Mouse (Mus musculus) midbrain, embryonic 15.5 days (tissue): ENCODE data around the gene Naa80. TPM values are rescaled to one million over a fixed set of nuclear protein-coding genes. Genes with fewer than 3 reads are reported as not detected.

Experiments used
- ATAC-seq: fragments of 200-750 bp; cut with Nextera tagmentation; replicated peaks from 2 replicates; pipeline ENCODE4 v1.8.0; 2017; ENCODE audit warnings: moderate TSS enrichment
- H3K27ac ChIP-seq: fragments of 300-500 bp; sonication (generic); 2 replicates; pipeline ENCODE4 v1.5.1; 2015; ENCODE audit warnings: mild to moderate bottlenecking, inconsistent platforms
- H3K27me3 ChIP-seq: fragments of 300-500 bp; sonication (generic); replicated peaks from 2 replicates; pipeline ENCODE4 v1.6.1; 2015; ENCODE audit warnings: inconsistent platforms
- H3K36me3 ChIP-seq: fragments of 300-500 bp; sonication (generic); replicated peaks from 2 replicates; pipeline ENCODE4 v1.6.1; 2015; ENCODE audit warnings: inconsistent platforms
- H3K4me1 ChIP-seq: fragments of 300-500 bp; sonication (generic); 2 replicates; pipeline ENCODE4 v1.6.1; 2015; ENCODE audit warnings: inconsistent platforms
- H3K4me2 ChIP-seq: fragments of 300-500 bp; sonication (generic); 2 replicates; pipeline ENCODE4 v1.6.1; 2015; ENCODE audit warnings: inconsistent platforms, mild to moderate bottlenecking, moderate library complexity
- H3K4me3 ChIP-seq: fragments of 300-500 bp; sonication (generic); 2 replicates; pipeline ENCODE4 v1.5.1; 2015; ENCODE audit warnings: mild to moderate bottlenecking, inconsistent platforms
- H3K9ac ChIP-seq: fragments of 300-500 bp; sonication (generic); 2 replicates; pipeline ENCODE4 v1.6.1; 2015; ENCODE audit warnings: mild to moderate bottlenecking, inconsistent platforms
- H3K9me3 ChIP-seq: fragments of 300-500 bp; sonication (generic); 2 replicates; pipeline ENCODE4 v1.6.1; 2016; ENCODE audit warnings: inconsistent platforms
- WGBS: fragments of 180-500 bp; shearing (Covaris S2); methylation state at CpG from one replicate; pipeline ENCODE4 v1.1.7; 2015; ENCODE audit warnings: mixed read lengths; 5-methylcytosine and 5-hydroxymethylcytosine counted together
- polyA plus RNA-seq: library from polyadenylated mRNA; unstranded; fragments of >200 nt; fragmentation: Nextera tagmentation; extraction: Ambion mirVana; gene quantifications from 2 replicates; pipeline ENCODE4 v1.2.1, GENCODE M21; 2015

Naa80 gene
- polyA plus RNA-seq, 1 experiment from 2014 or later = 21.4 TPM

DNA sequence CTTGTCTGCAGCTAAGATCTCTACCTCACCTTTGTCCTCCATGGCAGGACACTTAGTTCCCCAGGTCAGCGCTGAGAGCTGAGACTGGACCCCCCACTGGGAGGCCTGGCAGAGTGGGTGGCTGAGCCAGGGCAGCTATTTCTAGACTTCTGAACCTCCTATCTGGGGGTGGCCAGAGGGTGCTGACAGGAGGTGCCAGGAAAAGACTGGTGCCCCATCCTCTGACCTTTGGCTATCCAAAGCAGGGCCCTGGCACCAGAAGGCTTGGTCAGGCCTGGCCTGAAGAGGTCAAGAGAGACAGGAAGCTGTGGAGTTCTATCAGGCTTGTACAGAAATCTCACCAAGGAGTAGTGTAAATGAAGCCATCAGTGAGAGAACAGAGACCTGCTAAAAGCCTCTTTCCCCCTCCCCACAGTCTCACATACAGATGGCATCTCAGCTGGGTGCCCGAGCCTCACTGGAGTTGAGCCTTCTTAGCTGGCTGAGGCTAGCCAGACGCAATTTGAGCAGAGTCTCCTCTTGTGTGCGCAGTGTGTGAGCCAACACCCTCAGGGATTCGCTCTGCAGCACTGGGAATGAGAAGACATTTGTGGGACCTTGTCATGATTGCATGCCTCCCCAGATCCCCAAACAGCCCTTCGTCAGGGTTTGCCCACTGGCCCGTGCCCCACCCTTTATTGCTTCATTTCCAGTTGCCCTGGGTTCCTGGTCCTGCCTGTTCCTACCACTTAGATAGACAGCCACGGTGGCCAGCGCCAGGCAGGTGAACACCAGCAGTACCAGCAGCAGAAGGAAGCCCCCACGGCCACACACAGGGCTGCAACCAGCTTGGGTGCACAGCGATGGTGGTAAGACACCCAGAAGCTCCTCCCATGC, 14.7 kb downstream of the Naa80 start:
- Histone ChIP-seq H3K9me3 (no peaks in the 10 kb centered on the region), H3K9ac (no peak overlapping the region), H3K36me3 (peaks cover 11% of the 10 kb centered on the region; the same call in 1 of the 2 replicates), H3K27ac (no peak overlapping the region), H3K4me2 (no peak overlapping the region), H3K4me1 (peaks cover 7% of the 10 kb centered on the region), H3K4me3 (no peak overlapping the region), H3K27me3 (no peaks in the 10 kb centered on the region)
- 82% methylated on average over 11 of the region's 11 CpGs for WGBS
- ATAC-seq = no peak

DNA sequence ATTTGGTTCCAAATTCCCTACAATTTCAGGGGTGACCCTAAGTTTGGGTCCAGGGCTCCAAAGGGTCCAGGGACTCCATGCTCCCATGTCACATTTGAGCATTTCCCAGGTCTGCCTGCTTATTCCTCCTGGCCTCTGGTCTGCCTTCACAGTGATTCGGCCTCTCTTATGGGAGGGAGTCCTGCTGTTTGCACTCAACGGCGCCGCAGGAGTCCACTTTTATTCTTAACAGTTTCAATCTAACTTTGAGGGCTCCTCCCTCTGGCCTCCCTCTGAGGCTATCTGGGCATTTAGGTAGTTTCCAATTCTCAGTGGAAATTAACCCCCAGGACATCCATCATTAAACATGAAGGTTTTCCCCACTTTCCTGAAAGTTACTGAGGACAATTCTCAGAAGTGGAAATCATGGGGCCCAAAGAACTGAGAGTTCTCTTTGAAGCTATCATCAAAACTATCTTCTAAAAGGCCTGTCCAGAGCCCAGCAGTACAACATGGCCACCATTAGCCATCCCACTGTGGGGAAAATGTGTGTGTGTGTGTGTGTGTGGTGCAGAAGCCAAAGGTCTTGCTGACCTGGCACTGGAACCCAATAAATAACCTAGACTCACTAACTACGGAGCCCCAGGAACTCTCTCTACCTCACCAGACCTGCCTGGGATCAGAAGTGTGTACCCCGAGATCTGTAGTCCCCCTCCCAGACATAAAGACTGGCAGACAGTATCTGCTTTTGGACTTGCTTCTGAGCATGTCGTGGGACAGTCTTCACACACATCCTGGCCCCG, 15.8 kb downstream of the Naa80 start:
- H3K4me2 ChIP-seq = no peak overlapping the region
- H3K9me3 ChIP-seq = no peaks in the 10 kb centered on the region
- no peak overlapping the region for H3K4me3 ChIP-seq
- peaks cover 11% of the 10 kb centered on the region; the same call in 1 of the 2 replicates for H3K36me3 ChIP-seq
- H3K27me3 ChIP-seq = no peaks in the 10 kb centered on the region
- ATAC-seq = no peak
- H3K9ac ChIP-seq = no peak overlapping the region
- WGBS = 71% methylated on average over 8 of the region's 8 CpGs
- no peaks in the 10 kb centered on the region for H3K4me1 ChIP-seq
- no peak overlapping the region for H3K27ac ChIP-seq

DNA sequence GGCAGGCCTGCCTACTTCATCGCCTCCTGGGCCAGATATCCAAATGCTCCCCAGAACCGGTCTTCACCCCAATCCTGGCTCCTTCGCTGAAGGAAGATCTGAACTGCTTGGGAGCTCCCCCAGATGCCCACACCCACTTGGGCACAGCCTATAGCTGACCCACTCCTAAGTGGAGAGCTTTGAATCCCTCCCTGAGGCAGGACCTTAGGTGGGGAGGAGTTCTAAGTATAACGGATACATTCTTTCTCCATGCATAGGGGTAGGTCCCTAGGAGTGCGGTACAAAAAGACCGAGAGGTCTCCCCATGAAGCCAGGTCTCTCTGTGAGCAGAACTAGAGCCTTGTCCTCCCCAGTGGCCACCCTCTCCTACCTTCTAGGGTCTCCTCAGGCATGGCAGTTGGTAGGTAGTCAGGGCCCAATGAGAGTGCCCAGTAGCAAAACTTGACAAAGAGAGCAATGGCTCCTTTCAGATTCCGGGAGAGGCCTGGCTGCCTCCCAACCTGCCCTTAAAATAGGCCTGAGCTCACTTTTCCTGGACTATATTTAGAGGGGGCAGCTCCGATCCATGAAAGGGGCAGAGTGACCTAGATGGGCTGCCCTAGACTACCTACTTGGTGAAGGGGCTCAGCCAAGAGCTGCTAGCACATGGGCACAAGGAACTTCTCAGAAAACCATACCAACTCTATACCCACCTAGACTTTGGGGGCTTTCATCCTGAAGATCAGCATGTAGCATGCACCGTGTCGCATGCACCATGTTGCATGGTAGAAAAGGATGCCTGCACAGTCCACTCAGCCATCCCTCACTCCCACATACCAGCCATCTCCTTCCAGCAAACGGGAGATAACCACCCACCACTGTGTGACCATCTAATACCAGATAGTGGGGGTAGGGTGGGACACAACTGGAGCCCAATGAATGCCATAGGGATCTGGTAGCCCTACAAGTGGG, 18.2 kb downstream of the Naa80 start:
- Histone ChIP-seq H3K27me3 (no peaks in the 10 kb centered on the region), H3K36me3 (0 out of 2 replicates have a peak, but pooled peaks cover 5% of the 10 kb centered on the region), H3K9ac (no peak overlapping the region), H3K4me2 (no peak overlapping the region), H3K4me1 (peaks cover 2% of the 10 kb centered on the region; the same call in 1 of the 2 replicates), H3K9me3 (no peaks in the 10 kb centered on the region), H3K4me3 (no peak overlapping the region), H3K27ac (no peak overlapping the region)
- WGBS = 91% methylated on average over 11 of the region's 11 CpGs
- ATAC-seq = no peak

GRCm38 (mm10) chr9:107598385-107598784, 19.7 kb downstream of the Naa80 start:
- peaks cover 8% of the 10 kb centered on the region; the same call in 1 of the 2 replicates for H3K4me1 ChIP-seq

GRCm38 (mm10) chr9:107599433-107599832, 20.7 kb downstream of the Naa80 start:
- ATAC-seq = no peak

More at GRCm38 (mm10) chr9:107598385-107598784, 19.7 kb downstream of the Naa80 start:
- no peak overlapping the region for H3K4me3 ChIP-seq
- H3K9me3 ChIP-seq = no peaks in the 10 kb centered on the region
- H3K27ac ChIP-seq = no peak overlapping the region
- H3K9ac ChIP-seq = no peak overlapping the region
- no peak for ATAC-seq
- no peaks in the 10 kb centered on the region for H3K27me3 ChIP-seq
- 0 out of 2 replicates have a peak, but pooled peaks cover 4% of the 10 kb centered on the region for H3K36me3 ChIP-seq
- WGBS = 89% methylated on average over 5 of the region's 5 CpGs
- no peak overlapping the region for H3K4me2 ChIP-seq

DNA sequence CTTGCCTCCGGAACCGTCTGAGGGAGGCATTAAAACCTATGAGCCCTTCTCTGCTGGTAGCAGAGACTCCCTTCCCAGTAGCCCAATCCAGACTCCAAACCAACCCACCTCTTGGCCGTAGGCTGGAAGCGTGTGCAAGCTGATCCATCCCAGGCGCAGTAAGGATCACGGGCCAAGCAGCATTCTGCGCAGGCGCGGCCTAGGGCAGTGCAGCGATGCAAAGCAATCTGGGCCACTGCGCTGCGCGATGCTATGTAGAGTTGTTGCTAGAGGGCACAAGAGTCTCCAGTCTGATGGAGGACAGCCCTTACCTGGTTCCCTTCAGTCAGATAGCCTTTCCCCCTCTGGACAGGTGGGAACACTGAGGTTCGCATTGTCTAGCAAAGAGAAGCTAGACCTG, 21.2 kb downstream of the Naa80 start:
- Histone ChIP-seq H3K4me1 (peaks cover 12% of the 10 kb centered on the region), H3K36me3 (no peaks in the 10 kb centered on the region), H3K9ac (no peak overlapping the region), H3K9me3 (no peaks in the 10 kb centered on the region), H3K4me3 (no peak overlapping the region), H3K27me3 (no peaks in the 10 kb centered on the region), H3K27ac (no peak overlapping the region), H3K4me2 (no peak overlapping the region)
- 83% methylated on average over 14 of the region's 14 CpGs for WGBS
- no peak for ATAC-seq

More at GRCm38 (mm10) chr9:107599433-107599832, 20.7 kb downstream of the Naa80 start:
- H3K9me3 ChIP-seq = no peaks in the 10 kb centered on the region
- H3K9ac ChIP-seq = no peak overlapping the region
- no peaks in the 10 kb centered on the region for H3K36me3 ChIP-seq
- H3K4me2 ChIP-seq = no peak overlapping the region
- no peak overlapping the region for H3K4me3 ChIP-seq
- H3K4me1 ChIP-seq = peaks cover 8% of the 10 kb centered on the region; the same call in 1 of the 2 replicates
- 89% methylated on average over 9 of the region's 9 CpGs for WGBS
- no peak overlapping the region for H3K27ac ChIP-seq
- no peaks in the 10 kb centered on the region for H3K27me3 ChIP-seq

DNA sequence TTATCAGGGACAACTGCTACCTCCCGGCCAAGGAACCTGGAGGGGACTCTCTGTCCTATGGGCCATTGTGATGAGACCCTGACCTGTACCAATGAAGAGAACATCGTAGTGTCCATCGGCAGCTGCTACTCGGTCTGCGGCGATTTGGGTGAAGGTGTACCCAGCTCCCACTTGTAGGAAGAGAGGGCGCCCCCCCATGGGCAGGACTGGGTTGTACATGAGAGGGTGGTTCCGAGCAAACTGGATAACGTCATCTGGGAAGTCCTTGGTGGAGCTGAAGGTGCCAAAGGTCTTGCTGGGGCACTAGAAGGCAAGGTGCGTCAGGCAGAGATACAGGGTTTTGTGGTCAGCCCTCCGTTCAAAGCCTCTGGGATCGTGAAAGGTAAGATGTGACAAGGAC, 22.1 kb downstream of the Naa80 start:
- no peaks in the 10 kb centered on the region for H3K27me3 ChIP-seq
- no peak overlapping the region for H3K27ac ChIP-seq
- H3K9ac ChIP-seq = no peak overlapping the region
- no peak for ATAC-seq
- no peaks in the 10 kb centered on the region for H3K36me3 ChIP-seq
- 79% methylated on average over 12 of the region's 12 CpGs for WGBS
- H3K4me3 ChIP-seq = no peak overlapping the region
- peaks cover 14% of the 10 kb centered on the region for H3K4me1 ChIP-seq
- no peak overlapping the region for H3K4me2 ChIP-seq
- H3K9me3 ChIP-seq = no peaks in the 10 kb centered on the region

DNA sequence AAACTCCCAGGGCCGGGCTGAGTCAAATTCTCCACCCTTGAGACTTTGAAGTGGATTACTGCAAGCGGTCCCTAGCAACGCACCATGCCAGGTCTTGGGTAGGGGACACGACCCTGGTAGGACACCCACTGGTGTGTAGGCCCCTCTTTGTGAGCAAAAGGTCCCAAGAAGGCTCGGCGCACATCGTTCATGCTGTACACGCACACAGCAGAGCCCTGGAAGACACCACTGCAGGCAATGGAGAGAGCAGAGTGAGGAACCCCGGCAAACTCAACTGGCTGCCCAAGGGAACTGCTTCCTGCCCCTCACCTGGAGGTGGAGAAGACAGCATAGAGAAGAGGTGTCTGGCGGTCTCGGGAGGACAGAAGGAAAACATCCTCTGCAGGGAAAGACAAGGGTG, 22.6 kb downstream of the Naa80 start:
- no peaks in the 10 kb centered on the region for H3K9me3 ChIP-seq
- no peak overlapping the region for H3K27ac ChIP-seq
- no peaks in the 10 kb centered on the region for H3K27me3 ChIP-seq
- H3K9ac ChIP-seq = no peak overlapping the region
- H3K4me2 ChIP-seq = no peak overlapping the region
- peaks cover 14% of the 10 kb centered on the region for H3K4me1 ChIP-seq
- H3K4me3 ChIP-seq = no peak overlapping the region
- WGBS = 86% methylated on average over 11 of the region's 11 CpGs
- H3K36me3 ChIP-seq = no peaks in the 10 kb centered on the region
- no peak for ATAC-seq

GRCm38 (mm10) chr9:107602068-107602648, 23.5 kb downstream of the Naa80 start:
- H3K9ac ChIP-seq = no peak overlapping the region
- H3K4me3 ChIP-seq = no peak overlapping the region
- peaks cover 14% of the 10 kb centered on the region for H3K4me1 ChIP-seq
- no peaks in the 10 kb centered on the region for H3K9me3 ChIP-seq
- 12% methylated on average over 10 of the region's 10 CpGs for WGBS
- peak overlapping the region; percentile 63 for H3K27ac ChIP-seq
- peak; percentile 59 for ATAC-seq
- H3K36me3 ChIP-seq = no peaks in the 10 kb centered on the region
- no peaks in the 10 kb centered on the region for H3K27me3 ChIP-seq
- H3K4me2 ChIP-seq = no peak overlapping the region

- Histone ChIP-seq H3K27me3 (no peaks in the 10 kb centered on the region), H3K4me1 (peaks cover 14% of the 10 kb centered on the region), H3K27ac (no peak overlapping the region), H3K36me3 (no peaks in the 10 kb centered on the region), H3K9ac (no peak overlapping the region), H3K4me2 (no peak overlapping the region), H3K4me3 (no peak overlapping the region), H3K9me3 (no peaks in the 10 kb centered on the region)
- no peak for ATAC-seq
- 81% methylated on average over 6 of the region's 6 CpGs for WGBS
These were observed 24.6 kb downstream of the Naa80 start for GRCm38 (mm10) chr9:107603251-107603650.

DNA sequence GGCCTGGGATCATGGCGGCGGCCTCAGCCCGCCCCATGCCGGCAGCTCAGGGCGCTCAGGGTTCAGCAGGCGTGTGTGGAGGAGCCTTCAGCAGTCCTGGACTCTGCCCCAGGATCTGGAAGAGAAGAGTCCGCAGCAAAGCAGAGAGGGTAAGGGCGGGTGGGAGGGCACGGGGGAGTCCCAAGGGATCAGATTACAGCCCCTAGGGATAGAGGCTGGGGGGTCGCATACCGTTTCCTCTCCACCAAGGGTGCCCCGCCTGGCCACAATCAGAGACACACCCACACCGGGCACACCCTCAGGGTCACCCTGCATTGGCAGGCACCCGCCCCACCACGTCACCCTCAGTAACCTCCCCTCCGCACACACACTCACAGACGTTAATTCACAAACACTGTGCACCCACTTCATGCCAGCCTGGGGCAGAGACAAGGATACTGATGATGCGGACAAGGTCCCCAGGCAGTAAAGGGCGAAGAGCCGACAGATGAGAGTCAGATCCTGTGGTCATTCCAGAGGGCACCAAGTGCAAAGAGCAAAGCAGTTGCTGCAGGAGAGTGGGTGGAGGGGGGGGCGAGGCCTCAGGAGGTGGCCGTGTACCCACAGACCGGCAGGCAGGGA, 26.5 kb downstream of the Naa80 start:
- WGBS = 45% methylated on average over 23 of the region's 23 CpGs

More for the DNA sequence above, 26.5 kb downstream of the Naa80 start:
- no peaks in the 10 kb centered on the region for H3K9me3 ChIP-seq
- H3K9ac ChIP-seq = no peak overlapping the region
- H3K36me3 ChIP-seq = no peaks in the 10 kb centered on the region
- H3K27ac ChIP-seq = no peak overlapping the region
- H3K4me2 ChIP-seq = no peak overlapping the region
- no peaks in the 10 kb centered on the region for H3K27me3 ChIP-seq
- peaks cover 14% of the 10 kb centered on the region for H3K4me1 ChIP-seq
- no peak for ATAC-seq
- H3K4me3 ChIP-seq = no peak overlapping the region
